Mouse (Mus musculus) limb, embryonic 12.5 days (tissue): ENCODE data around the gene Dnlz. TPM values are rescaled to one million over a fixed set of nuclear protein-coding genes. Genes with fewer than 3 reads are reported as not detected.

Experiments used
- ATAC-seq: fragments of 200-750 bp; cut with Nextera tagmentation; 2 replicates; pipeline ENCODE4 v1.8.0; 2017; ENCODE audit warnings: low read depth, moderate TSS enrichment; ENCODE audit not compliant: insufficient number of reproducible peaks, insufficient read depth, low FRiP score, low TSS enrichment
- H3K27ac ChIP-seq: fragments of 300-500 bp; sonication (generic); 2 replicates; pipeline ENCODE4 v1.5.1; 2016; ENCODE audit warnings: mild to moderate bottlenecking, moderate library complexity
- H3K27me3 ChIP-seq: fragments of 300-500 bp; sonication (generic); 2 replicates; pipeline ENCODE4 v1.6.1; 2016; ENCODE audit warnings: mild to moderate bottlenecking, moderate library complexity
- H3K36me3 ChIP-seq: fragments of 300-500 bp; sonication (generic); 2 replicates; pipeline ENCODE4 v1.6.1; 2016; ENCODE audit warnings: mild to moderate bottlenecking, moderate library complexity
- H3K4me1 ChIP-seq: fragments of 300-500 bp; sonication (generic); replicated peaks from 2 replicates; pipeline ENCODE4 v1.6.1; 2016
- H3K4me2 ChIP-seq: fragments of 300-500 bp; sonication (generic); 2 replicates; pipeline ENCODE4 v1.6.1; 2016; ENCODE audit warnings: mild to moderate bottlenecking, moderate library complexity
- H3K4me3 ChIP-seq: fragments of 300-500 bp; sonication (generic); replicated peaks from 2 replicates; pipeline ENCODE4 v1.5.1; 2016; ENCODE audit warnings: mild to moderate bottlenecking
- H3K9ac ChIP-seq: fragments of 300-500 bp; sonication (generic); replicated peaks from 2 replicates; pipeline ENCODE4 v1.6.1; 2016; ENCODE audit warnings: mild to moderate bottlenecking, moderate library complexity
- H3K9me3 ChIP-seq: fragments of 300-500 bp; sonication (generic); 2 replicates; pipeline ENCODE4 v1.6.1; 2016; ENCODE audit warnings: mild to moderate bottlenecking, moderate library complexity
- WGBS: fragments of 180-500 bp; shearing (Covaris S2); methylation state at CpG from one replicate; pipeline ENCODE4 v1.1.7; 2016; 5-methylcytosine and 5-hydroxymethylcytosine counted together
- polyA plus RNA-seq: library from polyadenylated mRNA; unstranded; fragments of >200 nt; fragmentation: Nextera tagmentation; extraction: Ambion mirVana; gene quantifications from 2 replicates; pipeline ENCODE4 v1.2.1, GENCODE M21; 2016

Dnlz gene
- polyA plus RNA-seq, 1 experiment from 2014 or later, result 32.2 TPM

- H3K4me2 ChIP-seq, result peak overlapping the region; percentile 22
Observed at GRCm38 (mm10) chr2:26309739-26310138, 42.2 kb downstream of the Dnlz start.

GRCm38 (mm10) chr2:26306702-26307101 lies 45.2 kb downstream of the Dnlz start:
- no peak for ATAC-seq
- no peaks in the 10 kb centered on the region for H3K36me3 ChIP-seq
- H3K9me3 ChIP-seq, result no peaks in the 10 kb centered on the region
- WGBS, result 90% methylated on average over 3 of the region's 3 CpGs
- peaks cover 19% of the 10 kb centered on the region for H3K4me1 ChIP-seq
- no peak overlapping the region for H3K9ac ChIP-seq
- no peak overlapping the region for H3K4me2 ChIP-seq
- H3K27ac ChIP-seq, result no peak overlapping the region
- H3K27me3 ChIP-seq, result no peaks in the 10 kb centered on the region
- H3K4me3 ChIP-seq, result no peak overlapping the region

More at GRCm38 (mm10) chr2:26309739-26310138, 42.2 kb downstream of the Dnlz start:
- H3K27ac ChIP-seq, result peak overlapping the region; percentile 93
- no peaks in the 10 kb centered on the region for H3K9me3 ChIP-seq
- peak; percentile 78 for ATAC-seq
- peaks cover 42% of the 10 kb centered on the region for H3K4me1 ChIP-seq
- H3K27me3 ChIP-seq, result no peaks in the 10 kb centered on the region
- H3K36me3 ChIP-seq, result no peaks in the 10 kb centered on the region
- H3K9ac ChIP-seq, result no peak overlapping the region
- H3K4me3 ChIP-seq, result no peak overlapping the region
- 16% methylated on average over 10 of the region's 10 CpGs for WGBS

- Histone ChIP-seq H3K36me3 (no peaks in the 10 kb centered on the region), H3K9me3 (no peaks in the 10 kb centered on the region), H3K9ac (no peak overlapping the region), H3K27me3 (0 out of 2 replicates have a peak, but pooled peaks cover 1% of the 10 kb centered on the region), H3K4me3 (no peak overlapping the region), H3K4me1 (peaks cover 21% of the 10 kb centered on the region), H3K27ac (no peak overlapping the region), H3K4me2 (no peak overlapping the region)
- ATAC-seq, result no peak
- 79% methylated on average over 2 of the region's 2 CpGs for WGBS
Observed at GRCm38 (mm10) chr2:26305555-26305954, 46.4 kb downstream of the Dnlz start.

GRCm38 (mm10) chr2:26304711-26305110 lies 47.2 kb downstream of the Dnlz start:
- no peaks in the 10 kb centered on the region for H3K36me3 ChIP-seq
- ATAC-seq, result no peak
- H3K4me1 ChIP-seq, result peaks cover 18% of the 10 kb centered on the region
- no peaks in the 10 kb centered on the region for H3K9me3 ChIP-seq
- H3K4me3 ChIP-seq, result no peak overlapping the region
- peaks cover 10% of the 10 kb centered on the region for H3K27me3 ChIP-seq
- no peak overlapping the region for H3K27ac ChIP-seq
- WGBS, result 56% methylated on average over 1 of the region's 1 CpGs
- no peak overlapping the region for H3K4me2 ChIP-seq
- no peak overlapping the region for H3K9ac ChIP-seq

- Histone ChIP-seq H3K9ac (no peak overlapping the region), H3K4me1 (peaks cover 19% of the 10 kb centered on the region), H3K9me3 (no peaks in the 10 kb centered on the region), H3K27ac (no peak overlapping the region), H3K27me3 (peaks cover 25% of the 10 kb centered on the region), H3K36me3 (no peaks in the 10 kb centered on the region), H3K4me3 (no peak overlapping the region), H3K4me2 (no peak overlapping the region)
- WGBS, result 83% methylated on average over 10 of the region's 10 CpGs
- no peak for ATAC-seq
Observed at GRCm38 (mm10) chr2:26302005-26302503, 49.9 kb downstream of the Dnlz start.

GRCm38 (mm10) chr2:26300808-26301174 lies 51.1 kb downstream of the Dnlz start:
- WGBS, result 3% methylated on average over 3 of the region's 3 CpGs
- H3K4me3 ChIP-seq, result no peak overlapping the region
- ATAC-seq, result no peak
- H3K9ac ChIP-seq, result 0 out of 2 replicates have a peak overlapping the region, but pooled peaks have one; percentile 18
- H3K27ac ChIP-seq, result no peak overlapping the region
- H3K4me2 ChIP-seq, result no peak overlapping the region
- peaks cover 19% of the 10 kb centered on the region for H3K4me1 ChIP-seq
- no peaks in the 10 kb centered on the region for H3K9me3 ChIP-seq
- H3K36me3 ChIP-seq, result no peaks in the 10 kb centered on the region
- H3K27me3 ChIP-seq, result peaks cover 25% of the 10 kb centered on the region

- H3K27ac ChIP-seq, result no peak overlapping the region
Observed at GRCm38 (mm10) chr2:26300161-26300807, 51.6 kb downstream of the Dnlz start.

GRCm38 (mm10) chr2:26299336-26299735 lies 52.6 kb downstream of the Dnlz start:
- H3K4me1 ChIP-seq, result peaks cover 19% of the 10 kb centered on the region
- 46% methylated on average over 7 of the region's 7 CpGs for WGBS
- peaks cover 25% of the 10 kb centered on the region for H3K27me3 ChIP-seq
- H3K4me3 ChIP-seq, result no peak overlapping the region
- H3K27ac ChIP-seq, result no peak overlapping the region
- ATAC-seq, result no peak
- H3K36me3 ChIP-seq, result no peaks in the 10 kb centered on the region
- no peak overlapping the region for H3K4me2 ChIP-seq
- H3K9me3 ChIP-seq, result no peaks in the 10 kb centered on the region
- no peak overlapping the region for H3K9ac ChIP-seq

More at GRCm38 (mm10) chr2:26300161-26300807, 51.6 kb downstream of the Dnlz start:
- 0 out of 2 replicates have a peak overlapping the region, but pooled peaks have one; percentile 18 for H3K9ac ChIP-seq
- 0 out of 2 replicates have a peak, but pooled peaks have one; percentile 16 for ATAC-seq
- peaks cover 25% of the 10 kb centered on the region for H3K27me3 ChIP-seq
- H3K4me3 ChIP-seq, result no peak overlapping the region
- H3K36me3 ChIP-seq, result no peaks in the 10 kb centered on the region
- peaks cover 19% of the 10 kb centered on the region for H3K4me1 ChIP-seq
- H3K4me2 ChIP-seq, result no peak overlapping the region
- no peaks in the 10 kb centered on the region for H3K9me3 ChIP-seq
- WGBS, result 53% methylated on average over 5 of the region's 5 CpGs

- Histone ChIP-seq H3K9me3 (no peaks in the 10 kb centered on the region), H3K4me1 (peaks cover 19% of the 10 kb centered on the region), H3K4me3 (no peak overlapping the region), H3K27me3 (peaks cover 25% of the 10 kb centered on the region), H3K27ac (no peak overlapping the region), H3K36me3 (no peaks in the 10 kb centered on the region), H3K9ac (no peak overlapping the region), H3K4me2 (no peak overlapping the region)
- 19% methylated on average over 4 of the region's 4 CpGs for WGBS
- no peak for ATAC-seq
Observed at GRCm38 (mm10) chr2:26298856-26299230, 53.1 kb downstream of the Dnlz start.

GRCm38 (mm10) chr2:26298208-26298855 lies 53.6 kb downstream of the Dnlz start:
- no peak for ATAC-seq
- H3K9ac ChIP-seq, result no peak overlapping the region
- peaks cover 19% of the 10 kb centered on the region for H3K4me1 ChIP-seq
- 4% methylated on average over 10 of the region's 10 CpGs for WGBS
- H3K36me3 ChIP-seq, result no peaks in the 10 kb centered on the region
- H3K27ac ChIP-seq, result no peak overlapping the region
- H3K4me3 ChIP-seq, result no peak overlapping the region
- H3K4me2 ChIP-seq, result peak overlapping the region; percentile 21
- H3K9me3 ChIP-seq, result no peaks in the 10 kb centered on the region
- H3K27me3 ChIP-seq, result peaks cover 25% of the 10 kb centered on the region
